Mouse (Mus musculus) forebrain, embryonic 15.5 days (tissue): ENCODE measurements around the gene Gnb5. TPM values are rescaled to one million over a fixed set of nuclear protein-coding genes. Genes with fewer than 3 reads are reported as not detected.
A peak's percentile ranks its signal among the peaks of the same experiment; 100 is the strongest.

Experiments used
- ATAC-seq: fragments of 200-750 bp; cut with Nextera tagmentation; replicated peaks from 2 replicates; pipeline ENCODE4 v1.8.0; 2017; ENCODE audit warnings: mild to moderate bottlenecking, moderate TSS enrichment, moderate library complexity
- H3K27ac ChIP-seq: fragments of 300-500 bp; sonication (generic); replicated peaks from 2 replicates; pipeline ENCODE4 v1.5.1; 2015; ENCODE audit warnings: mild to moderate bottlenecking, inconsistent platforms
- H3K27me3 ChIP-seq: fragments of 300-500 bp; sonication (generic); 2 replicates; pipeline ENCODE4 v1.6.1; 2015; ENCODE audit warnings: inconsistent platforms
- H3K36me3 ChIP-seq: fragments of 300-500 bp; sonication (generic); 2 replicates; pipeline ENCODE4 v1.6.1; 2015; ENCODE audit warnings: mild to moderate bottlenecking, inconsistent platforms
- H3K4me1 ChIP-seq: fragments of 300-500 bp; sonication (generic); 2 replicates; pipeline ENCODE4 v1.6.1; 2015; ENCODE audit warnings: inconsistent platforms
- H3K4me2 ChIP-seq: fragments of 300-500 bp; sonication (generic); replicated peaks from 2 replicates; pipeline ENCODE4 v1.6.1; 2015; ENCODE audit warnings: mild to moderate bottlenecking, inconsistent platforms
- H3K4me3 ChIP-seq: fragments of 300-500 bp; sonication (generic); 2 replicates; pipeline ENCODE4 v1.5.1; 2015; ENCODE audit warnings: mild to moderate bottlenecking, inconsistent platforms
- H3K9ac ChIP-seq: fragments of 300-500 bp; sonication (generic); replicated peaks from 2 replicates; pipeline ENCODE4 v1.6.1; 2015; ENCODE audit warnings: mild to moderate bottlenecking, inconsistent platforms
- H3K9me3 ChIP-seq: fragments of 300-500 bp; sonication (generic); 2 replicates; pipeline ENCODE4 v1.6.1; 2016; ENCODE audit warnings: inconsistent platforms
- WGBS: fragments of 180-500 bp; shearing (Covaris S2); methylation state at CpG from one replicate; pipeline ENCODE4 v1.1.7; 2015; ENCODE audit warnings: mixed read lengths; 5-methylcytosine and 5-hydroxymethylcytosine counted together
- polyA plus RNA-seq: library from polyadenylated mRNA; unstranded; fragments of >200 nt; fragmentation: Nextera tagmentation; extraction: Ambion mirVana; gene quantifications from 2 replicates; pipeline ENCODE4 v1.2.1, GENCODE M21; 2015

Gene Gnb5
- 47.8 and 52.6 TPM in 2 replicates for polyA plus RNA-seq

GRCm38 (mm10) chr9:75306126-75306898 lies at the start of gene Gnb5:
Gnb5 (plus strand) TSS chr9:75306288.
- no peak within 1 kb of the TSS for H3K4me3 ChIP-seq
- no peak within 1 kb of the TSS for H3K9ac ChIP-seq
- no peak for ATAC-seq
- H3K36me3 ChIP-seq = no peaks in the 10 kb centered on the region
- no peaks in the 10 kb centered on the region for H3K9me3 ChIP-seq
- no peak within 1 kb of the TSS for H3K27ac ChIP-seq
- no peak within 1 kb of the TSS for H3K4me2 ChIP-seq
- 69% methylated on average over 11 of the region's 11 CpGs for WGBS
- H3K4me1 ChIP-seq = no peaks in the 10 kb centered on the region
- no peaks in the 10 kb centered on the region for H3K27me3 ChIP-seq

- H3K36me3 ChIP-seq = no peaks in the 10 kb centered on the region
- H3K4me3 ChIP-seq = no peak overlapping the region
- no peak overlapping the region for H3K4me2 ChIP-seq
- H3K27me3 ChIP-seq = no peaks in the 10 kb centered on the region
- H3K9me3 ChIP-seq = no peaks in the 10 kb centered on the region
- no peak overlapping the region for H3K27ac ChIP-seq
- WGBS = 69% methylated on average over 4 of the region's 4 CpGs
- ATAC-seq = no peak
- peaks cover 16% of the 10 kb centered on the region; the same call in 1 of the 2 replicates for H3K4me1 ChIP-seq
- no peak overlapping the region for H3K9ac ChIP-seq
Observed at GRCm38 (mm10) chr9:75258792-75259191, 47.3 kb upstream of the Gnb5 start.

GRCm38 (mm10) chr9:75259656-75260055 lies 46.4 kb upstream of the Gnb5 start:
- no peaks in the 10 kb centered on the region for H3K27me3 ChIP-seq
- H3K27ac ChIP-seq = no peak overlapping the region
- no peak overlapping the region for H3K4me3 ChIP-seq
- WGBS = 89% methylated on average over 4 of the region's 4 CpGs
- H3K4me2 ChIP-seq = no peak overlapping the region
- no peaks in the 10 kb centered on the region for H3K9me3 ChIP-seq
- peaks cover 8% of the 10 kb centered on the region; the same call in 1 of the 2 replicates for H3K4me1 ChIP-seq
- no peak overlapping the region for H3K9ac ChIP-seq
- H3K36me3 ChIP-seq = no peaks in the 10 kb centered on the region
- ATAC-seq = no peak

- Histone ChIP-seq H3K27ac (0 out of 2 replicates have a peak overlapping the region, but pooled peaks have one; percentile 46), H3K4me3 (no peak overlapping the region), H3K36me3 (no peaks in the 10 kb centered on the region), H3K9ac (no peak overlapping the region), H3K9me3 (no peaks in the 10 kb centered on the region), H3K4me2 (no peak overlapping the region), H3K4me1 (peaks cover 3% of the 10 kb centered on the region; the same call in 1 of the 2 replicates), H3K27me3 (no peaks in the 10 kb centered on the region)
- ATAC-seq = peak; percentile 49; the same call in 1 of the 2 replicates
- 6% methylated on average over 8 of the region's 8 CpGs for WGBS
Observed at GRCm38 (mm10) chr9:75261332-75261872, 44.7 kb upstream of the Gnb5 start.

GRCm38 (mm10) chr9:75262235-75262826 lies 43.8 kb upstream of the Gnb5 start:
- H3K4me3 ChIP-seq = no peak overlapping the region
- H3K27ac ChIP-seq = no peak overlapping the region
- 59% methylated on average over 8 of the region's 8 CpGs for WGBS
- H3K27me3 ChIP-seq = no peaks in the 10 kb centered on the region
- no peaks in the 10 kb centered on the region for H3K9me3 ChIP-seq
- ATAC-seq = no peak
- H3K36me3 ChIP-seq = no peaks in the 10 kb centered on the region
- H3K4me1 ChIP-seq = peaks cover 3% of the 10 kb centered on the region; the same call in 1 of the 2 replicates
- no peak overlapping the region for H3K9ac ChIP-seq
- no peak overlapping the region for H3K4me2 ChIP-seq

- H3K4me1 ChIP-seq = peaks cover 3% of the 10 kb centered on the region; the same call in 1 of the 2 replicates
- H3K4me2 ChIP-seq = no peak overlapping the region
- H3K4me3 ChIP-seq = no peak overlapping the region
- no peak overlapping the region for H3K9ac ChIP-seq
- H3K9me3 ChIP-seq = no peaks in the 10 kb centered on the region
- no peaks in the 10 kb centered on the region for H3K36me3 ChIP-seq
- H3K27me3 ChIP-seq = no peaks in the 10 kb centered on the region
- no peak for ATAC-seq
- H3K27ac ChIP-seq = no peak overlapping the region
- 52% methylated on average over 3 of the region's 3 CpGs for WGBS
Observed at GRCm38 (mm10) chr9:75264008-75264718, 41.9 kb upstream of the Gnb5 start.

GRCm38 (mm10) chr9:75267147-75267546 lies 38.9 kb upstream of the Gnb5 start:
- Histone ChIP-seq H3K4me2 (no peak overlapping the region), H3K4me3 (no peak overlapping the region), H3K9ac (no peak overlapping the region), H3K27me3 (no peaks in the 10 kb centered on the region), H3K27ac (no peak overlapping the region), H3K36me3 (no peaks in the 10 kb centered on the region), H3K4me1 (no peaks in the 10 kb centered on the region), H3K9me3 (no peaks in the 10 kb centered on the region)
- ATAC-seq = no peak
- WGBS = 75% methylated on average over 6 of the region's 6 CpGs

GRCm38 (mm10) chr9:75270382-75270781 lies 35.7 kb upstream of the Gnb5 start:
- no peak for ATAC-seq
- H3K27ac ChIP-seq = no peak overlapping the region
- no peaks in the 10 kb centered on the region for H3K36me3 ChIP-seq
- no peak overlapping the region for H3K4me3 ChIP-seq
- H3K9ac ChIP-seq = no peak overlapping the region
- 73% methylated on average over 6 of the region's 6 CpGs for WGBS
- H3K4me2 ChIP-seq = no peak overlapping the region
- H3K27me3 ChIP-seq = no peaks in the 10 kb centered on the region
- H3K9me3 ChIP-seq = no peaks in the 10 kb centered on the region
- H3K4me1 ChIP-seq = no peaks in the 10 kb centered on the region

GRCm38 (mm10) chr9:75271539-75271938 lies 34.5 kb upstream of the Gnb5 start:
- H3K9ac ChIP-seq = no peak overlapping the region
- ATAC-seq = no peak
- no peaks in the 10 kb centered on the region for H3K36me3 ChIP-seq
- no peak overlapping the region for H3K27ac ChIP-seq
- H3K4me3 ChIP-seq = no peak overlapping the region
- 92% methylated on average over 8 of the region's 8 CpGs for WGBS
- H3K27me3 ChIP-seq = no peaks in the 10 kb centered on the region
- no peaks in the 10 kb centered on the region for H3K9me3 ChIP-seq
- H3K4me1 ChIP-seq = no peaks in the 10 kb centered on the region
- no peak overlapping the region for H3K4me2 ChIP-seq

- no peaks in the 10 kb centered on the region for H3K4me1 ChIP-seq
- no peak overlapping the region for H3K9ac ChIP-seq
- WGBS = 80% methylated on average over 6 of the region's 6 CpGs
- H3K27ac ChIP-seq = no peak overlapping the region
- no peak overlapping the region for H3K4me3 ChIP-seq
- no peak for ATAC-seq
- H3K27me3 ChIP-seq = no peaks in the 10 kb centered on the region
- no peaks in the 10 kb centered on the region for H3K36me3 ChIP-seq
- H3K4me2 ChIP-seq = no peak overlapping the region
- H3K9me3 ChIP-seq = no peaks in the 10 kb centered on the region
Observed at GRCm38 (mm10) chr9:75273646-75274045, 32.4 kb upstream of the Gnb5 start.

- ATAC-seq = no peak
- Histone ChIP-seq H3K27me3 (no peaks in the 10 kb centered on the region), H3K9me3 (no peaks in the 10 kb centered on the region), H3K9ac (no peak overlapping the region), H3K4me1 (no peaks in the 10 kb centered on the region), H3K36me3 (no peaks in the 10 kb centered on the region), H3K27ac (no peak overlapping the region), H3K4me2 (no peak overlapping the region), H3K4me3 (no peak overlapping the region)
- WGBS = 95% methylated on average over 5 of the region's 5 CpGs
Observed at GRCm38 (mm10) chr9:75274486-75274885, 31.6 kb upstream of the Gnb5 start.

GRCm38 (mm10) chr9:75275051-75275450 lies 31.0 kb upstream of the Gnb5 start:
- Histone ChIP-seq H3K27me3 (no peaks in the 10 kb centered on the region), H3K27ac (no peak overlapping the region), H3K36me3 (no peaks in the 10 kb centered on the region), H3K4me3 (no peak overlapping the region), H3K4me1 (no peaks in the 10 kb centered on the region), H3K9ac (no peak overlapping the region), H3K4me2 (no peak overlapping the region), H3K9me3 (no peaks in the 10 kb centered on the region)
- no peak for ATAC-seq
- 96% methylated on average over 9 of the region's 9 CpGs for WGBS
